ENCODE assay signal across 10 mouse cellular contexts in genomic region chr15:78409570-78410052, GRCm38 (mm10). TPM values are rescaled to one million over a fixed set of nuclear protein-coding genes. Genes with fewer than 3 reads are reported as not detected.
DNase-seq lines count a peak whose midpoint lies in the region; ATAC-seq and TF ChIP-seq lines count a peak whose summit lies in the region.
"Had no signal": no experiment of that assay in that cellular context is flagged by ENCODE, and none has a peak within 500 bp of the region (broad histone marks: within the 10 kb centered on the region; RNA-seq: fewer than 3 reads in every experiment).

No protein-coding gene starts in this region.

- TF ChIP-seq CTCF in kidney, postnatal 0 days (IDR thresholded peaks at IDR 0.05; ENCODE audit: low read depth), result no peak

- peaks cover 13% of the 10 kb centered on the region; the same call in 1 of the 2 replicates for H3K36me3 ChIP-seq in forebrain, embryonic 13.5 days (ENCODE audit: poor library complexity, severe bottlenecking)
- no peaks in the 10 kb centered on the region for H3K36me3 ChIP-seq in kidney, postnatal 0 days (ENCODE audit: insufficient read depth, low read length)
- no peaks in the 10 kb centered on the region for H3K36me3 ChIP-seq in midbrain, embryonic 14.5 days (ENCODE audit: control insufficient read depth, insufficient read depth, low read length)

- DNase-seq in embryo, embryonic 9.5 days (ENCODE audit: extremely low spot score), result peak; percentile 25
- DNase-seq in embryo, embryonic 10.5 days (ENCODE audit: low spot score), result no peak
- DNase-seq in kidney, postnatal 0 days (ENCODE audit: low spot score), result no peak
- DNase-seq in midbrain, embryonic 14.5 days, result no peak
- no peak for DNase-seq in layer of hippocampus, postnatal 14 days (ENCODE audit: low spot score in 2 of 2)
- DNase-seq in cerebellum, postnatal 10 days, result no peak
- no peak for DNase-seq in T-cell, adult 2 months (ENCODE audit: low spot score)
- DNase-seq: adrenal gland, postnatal 36 days had no signal

- peak overlapping the region; percentile 35; the same call in 1 of the 2 replicates for H3K9ac ChIP-seq in forebrain, embryonic 13.5 days
- H3K9ac ChIP-seq in kidney, postnatal 0 days (ENCODE audit: low read depth, low read length), result 0 out of 2 replicates have a peak overlapping the region, but pooled peaks have one; percentile 0
- H3K9ac ChIP-seq in midbrain, embryonic 14.5 days (replicated peaks; ENCODE audit: low read length), result peak overlapping the region; percentile 23; the same call in 1 of the 2 replicates

- no peaks in the 10 kb centered on the region for H3K9me3 ChIP-seq in forebrain, embryonic 13.5 days (replicated peaks)
- H3K9me3 ChIP-seq in kidney, postnatal 0 days (replicated peaks; ENCODE audit: low read length), result no peaks in the 10 kb centered on the region
- no peaks in the 10 kb centered on the region for H3K9me3 ChIP-seq in midbrain, embryonic 14.5 days (ENCODE audit: control insufficient read depth, low read length)

- H3K4me2 ChIP-seq in forebrain, embryonic 13.5 days, result peak overlapping the region; percentile 53
- H3K4me2 ChIP-seq in kidney, postnatal 0 days (ENCODE audit: low read length), result peak overlapping the region; percentile 40
- H3K4me2 ChIP-seq in midbrain, embryonic 14.5 days (ENCODE audit: low read length), result peak overlapping the region; percentile 43

- peaks cover 40% of the 10 kb centered on the region for H3K27me3 ChIP-seq in forebrain, embryonic 13.5 days
- H3K27me3 ChIP-seq in kidney, postnatal 0 days (ENCODE audit: insufficient read depth, low read length), result no peaks in the 10 kb centered on the region; the same call in 1 of the 2 replicates
- peaks cover 31% of the 10 kb centered on the region for H3K27me3 ChIP-seq in midbrain, embryonic 14.5 days (ENCODE audit: control insufficient read depth, insufficient read depth, low read length)

- no peak for ATAC-seq in forebrain, embryonic 13.5 days
- ATAC-seq in kidney, postnatal 0 days (replicated peaks; ENCODE audit: low FRiP score, low read depth), result peak; percentile 6; the same call in 1 of the 2 replicates
- ATAC-seq in midbrain, embryonic 14.5 days (ENCODE audit: low FRiP score, low TSS enrichment), result no peak

- peaks cover 39% of the 10 kb centered on the region for H3K4me1 ChIP-seq in forebrain, embryonic 13.5 days
- peaks cover 10% of the 10 kb centered on the region for H3K4me1 ChIP-seq in kidney, postnatal 0 days (replicated peaks; ENCODE audit: insufficient read depth, low read length)
- peaks cover 16% of the 10 kb centered on the region; the same call in 1 of the 2 replicates for H3K4me1 ChIP-seq in midbrain, embryonic 14.5 days (ENCODE audit: control insufficient read depth, insufficient read depth, low read length)

- 11% methylated on average over 12 of the region's 12 CpGs for WGBS in forebrain, embryonic 13.5 days
- WGBS in kidney, postnatal 0 days, result 25% methylated on average over 12 of the region's 12 CpGs
- WGBS in midbrain, embryonic 14.5 days, result 8% methylated on average over 12 of the region's 12 CpGs

- H3K4me3 ChIP-seq in forebrain, embryonic 13.5 days, result peak overlapping the region; percentile 30
- peak overlapping the region; percentile 21 for H3K4me3 ChIP-seq in kidney, postnatal 0 days (replicated peaks; ENCODE audit: low read depth, low read length)
- peak overlapping the region; percentile 22; the same call in 1 of the 2 replicates for H3K4me3 ChIP-seq in midbrain, embryonic 14.5 days (replicated peaks; ENCODE audit: low read depth, low read length)

- no peak overlapping the region for H3K27ac ChIP-seq in forebrain, embryonic 13.5 days
- H3K27ac ChIP-seq in kidney, postnatal 0 days, result peak overlapping the region; percentile 21; the same call in 1 of the 2 replicates
- H3K27ac ChIP-seq in midbrain, embryonic 14.5 days (replicated peaks; ENCODE audit: low read depth, low read length), result no peak overlapping the region

RNA-seq across cellular contexts. Expression of gene Mpst, which starts 3.4 kb away (rescaled TPM):
- polyA plus RNA-seq in forebrain, embryonic 13.5 days (2015; fragmentation: Nextera tagmentation; extraction: Ambion mirVana), result 2.3 and 3.0 TPM in 2 replicates
- polyA plus RNA-seq in kidney, postnatal 0 days (2015; fragmentation: Nextera tagmentation; extraction: Ambion mirVana), result 3.0 and 4.6 TPM in 2 replicates
- polyA plus RNA-seq in midbrain, embryonic 14.5 days (2014; fragmentation: Nextera tagmentation; extraction: Ambion mirVana), result 4.7 and 6.6 TPM in 2 replicates
- 10 to 100 TPM; 39.5 to 41.9 TPM for total RNA-seq in layer of hippocampus, postnatal 14 days (2021)

RNA-seq across cellular contexts. Expression of gene Tst, which starts 3.9 kb away (rescaled TPM):
- polyA plus RNA-seq in forebrain, embryonic 13.5 days (2015; fragmentation: Nextera tagmentation; extraction: Ambion mirVana), result 12.0 and 15.9 TPM in 2 replicates
- 128 and 131 TPM in 2 replicates for polyA plus RNA-seq in kidney, postnatal 0 days (2015; fragmentation: Nextera tagmentation; extraction: Ambion mirVana)
- polyA plus RNA-seq in midbrain, embryonic 14.5 days (2014; fragmentation: Nextera tagmentation; extraction: Ambion mirVana), result 11.8 and 15.2 TPM in 2 replicates
- total RNA-seq in layer of hippocampus, postnatal 14 days (2021), result 10 to 100 TPM; 35.4 to 45.6 TPM

RNA-seq across cellular contexts. Expression of gene Tex33, which starts 13.9 kb away (rescaled TPM):
- polyA plus RNA-seq in forebrain, embryonic 13.5 days (2015; fragmentation: Nextera tagmentation; extraction: Ambion mirVana), result not detected in 2 replicates
- polyA plus RNA-seq in kidney, postnatal 0 days (2015; fragmentation: Nextera tagmentation; extraction: Ambion mirVana), result not detected in 2 replicates
- polyA plus RNA-seq in midbrain, embryonic 14.5 days (2014; fragmentation: Nextera tagmentation; extraction: Ambion mirVana), result not detected in 2 replicates
- total RNA-seq in layer of hippocampus, postnatal 14 days (2021), result under 1 TPM in 1 of 2 experiments, not detected in 1; 0.43 TPM
- total RNA-seq: adrenal gland, postnatal 36 days; hematopoietic stem cell, adult 5-6 weeks had no signal

RNA-seq across cellular contexts. Expression of gene Kctd17, which starts 18.8 kb away (rescaled TPM):
- 84.6 and 104 TPM in 2 replicates for polyA plus RNA-seq in forebrain, embryonic 13.5 days (2015; fragmentation: Nextera tagmentation; extraction: Ambion mirVana)
- 44.8 and 47.8 TPM in 2 replicates for polyA plus RNA-seq in kidney, postnatal 0 days (2015; fragmentation: Nextera tagmentation; extraction: Ambion mirVana)
- 120 and 154 TPM in 2 replicates for polyA plus RNA-seq in midbrain, embryonic 14.5 days (2014; fragmentation: Nextera tagmentation; extraction: Ambion mirVana)
- total RNA-seq in layer of hippocampus, postnatal 14 days (2021), result 100 to 1,000 TPM; 254 to 262 TPM

RNA-seq across cellular contexts. Expression of gene Tmprss6, which starts 58.8 kb away (rescaled TPM):
- 0.49 TPM in 1 of 2 replicates, not detected in the other for polyA plus RNA-seq in forebrain, embryonic 13.5 days (2015; fragmentation: Nextera tagmentation; extraction: Ambion mirVana)
- 0.10 and 0.24 TPM in 2 replicates for polyA plus RNA-seq in kidney, postnatal 0 days (2015; fragmentation: Nextera tagmentation; extraction: Ambion mirVana)
- 0.26 and 0.43 TPM in 2 replicates for polyA plus RNA-seq in midbrain, embryonic 14.5 days (2014; fragmentation: Nextera tagmentation; extraction: Ambion mirVana)
- total RNA-seq in layer of hippocampus, postnatal 14 days (2021), result not detected
- total RNA-seq: hematopoietic stem cell, adult 5-6 weeks had no signal
